Mouse (Mus musculus) bone marrow macrophage, adult 2 months (primary cell): ENCODE measurements around the gene Rasal1. TPM values are rescaled to one million over a fixed set of nuclear protein-coding genes. Genes with fewer than 3 reads are reported as not detected.

Source experiments
- H3K27ac ChIP-seq: 2 replicates; pipeline ENCODE4 v1.5.1; 2012; ENCODE audit warnings: low read depth, low read length; ENCODE audit not compliant: insufficient read depth
- H3K4me1 ChIP-seq: 2 replicates; pipeline ENCODE4 v1.6.1; 2012; ENCODE audit warnings: low read length; ENCODE audit not compliant: control insufficient read depth, insufficient read depth
- H3K4me3 ChIP-seq: 2 replicates; pipeline ENCODE4 v1.5.1; 2012; ENCODE audit warnings: mild to moderate bottlenecking, low read length, moderate library complexity; ENCODE audit not compliant: insufficient read depth
- CTCF ChIP-seq: IDR thresholded peaks from 2 replicates; pipeline ENCODE4 v1.5.1; 2012; ENCODE audit warnings: low read depth, mild to moderate bottlenecking, low read length, moderate library complexity
- POLR2A ChIP-seq: IDR thresholded peaks from 2 replicates; pipeline ENCODE4 v1.6.1; 2012; ENCODE audit warnings: mild to moderate bottlenecking, low read depth, low read length, borderline replicate concordance
- polyA plus RNA-seq: library from polyadenylated mRNA; stranded (reverse); fragments of >200 nt; gene quantifications from 2 replicates; pipeline ENCODE4 v1.2.4, GENCODE M21; 2012; ENCODE audit not compliant: missing spikeins, insufficient read depth, insufficient read length

Rasal1 gene
- 0.65 TPM in 1 of 2 replicates, not detected in the other for polyA plus RNA-seq

DNA sequence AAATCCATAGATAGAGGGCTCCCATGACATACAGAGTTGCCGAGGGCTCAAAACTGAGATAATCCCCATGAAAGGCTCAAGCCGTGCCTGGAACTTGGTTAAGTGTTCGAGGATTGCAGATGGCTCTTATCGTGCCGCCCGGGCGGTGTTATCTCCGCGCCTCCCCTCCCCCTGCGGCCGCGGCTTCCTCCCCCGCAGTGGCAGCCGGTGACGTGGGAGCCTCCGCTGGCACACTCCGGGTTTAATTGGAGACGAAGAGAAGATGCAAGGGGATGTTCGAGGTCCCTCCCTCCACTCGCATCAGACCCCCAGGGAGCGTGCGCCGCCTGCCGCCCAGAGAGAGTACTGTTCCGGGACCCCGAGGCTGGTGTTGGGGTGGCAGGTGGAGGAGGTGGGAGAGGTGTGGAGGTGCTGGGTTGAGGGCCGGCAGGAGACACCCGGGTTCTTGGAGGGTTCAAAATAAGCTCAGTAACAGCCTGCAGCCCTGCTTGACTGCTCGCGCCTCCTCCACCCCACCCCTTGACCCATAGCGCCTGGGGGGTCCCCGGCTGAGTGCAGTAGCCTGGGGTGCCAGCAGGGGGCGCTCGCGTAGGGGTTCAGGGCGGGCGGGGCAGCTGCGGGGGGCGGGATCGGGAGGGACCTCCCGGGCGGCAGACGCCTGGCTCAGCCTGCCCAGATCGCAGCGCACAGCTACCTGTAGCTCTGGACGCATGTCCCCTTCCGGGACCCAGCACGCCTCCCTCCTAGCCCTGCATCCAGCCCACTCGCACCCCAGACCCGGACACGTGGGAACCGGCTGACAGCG, at the start of gene Rasal1:
TSS of gene Rasal1 (plus strand) at position 244 of the 805 bp plus-strand sequence.
- TF ChIP-seq POLR2A (no peak), CTCF (peak; percentile 89)
- peak within 1 kb of the TSS; percentile 60 for H3K4me3 ChIP-seq
- H3K4me1 ChIP-seq = peaks cover 16% of the 10 kb centered on the region
- peak within 1 kb of the TSS; percentile 30; the same call in 1 of the 2 replicates for H3K27ac ChIP-seq

DNA sequence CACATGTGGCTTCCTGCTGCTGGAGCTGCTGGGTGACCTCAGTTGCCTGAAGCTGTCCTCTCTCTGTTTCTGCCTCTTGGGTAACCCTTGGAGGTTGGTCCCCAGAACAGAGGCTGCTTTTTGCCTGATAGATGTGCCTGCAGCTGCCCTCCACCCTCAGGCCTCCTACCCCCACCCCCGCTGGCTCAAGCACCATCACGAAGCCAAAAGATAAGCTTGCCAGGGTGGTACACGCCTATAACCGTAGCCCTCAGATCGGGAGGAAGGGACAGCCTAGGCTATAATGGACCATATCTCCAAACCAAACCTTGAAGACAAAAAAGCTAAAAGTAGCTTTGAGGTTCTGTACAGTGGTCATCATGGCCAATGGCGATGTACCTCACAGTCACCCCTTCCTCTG, 49.0 kb upstream of the Rasal1 start:
- Histone ChIP-seq H3K4me3 (no peak overlapping the region), H3K4me1 (no peaks in the 10 kb centered on the region), H3K27ac (no peak overlapping the region)
- TF ChIP-seq POLR2A (no peak), CTCF (no peak)

DNA sequence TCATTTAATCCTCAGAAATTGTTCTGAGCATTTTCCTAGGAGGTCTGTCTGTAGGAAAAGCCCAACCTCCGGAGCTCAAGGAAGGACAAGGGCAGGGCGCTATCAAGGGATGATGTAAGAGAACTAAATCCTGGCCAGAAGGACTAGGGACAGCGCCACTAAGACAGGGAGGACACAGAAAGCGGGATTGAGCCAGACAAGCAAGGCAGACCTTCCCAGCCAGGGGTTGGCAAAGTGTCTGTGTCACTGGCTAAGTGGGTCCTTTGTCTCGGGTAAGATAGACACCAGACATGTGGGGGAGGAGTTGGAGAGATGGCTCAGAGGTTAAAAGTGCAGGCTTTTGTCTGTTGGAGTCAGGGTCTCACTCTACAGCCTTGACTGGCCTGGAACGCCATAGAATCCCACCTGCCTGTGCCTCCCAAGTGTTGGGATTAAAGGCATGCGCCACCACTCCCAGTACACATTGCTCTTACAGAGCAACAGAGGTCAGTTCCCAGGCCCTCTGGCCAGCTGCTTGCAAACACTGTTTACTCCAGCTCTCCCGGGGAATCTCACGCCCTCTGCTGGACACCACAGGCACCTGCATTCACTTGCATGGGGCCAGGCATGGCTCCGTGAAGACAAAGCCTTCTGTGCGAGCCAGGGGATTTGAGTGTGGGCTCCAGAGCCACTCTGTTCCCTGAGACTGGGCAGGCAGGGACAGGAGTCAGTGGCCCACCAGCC, 47.5 kb upstream of the Rasal1 start:
- Histone ChIP-seq H3K27ac (no peak overlapping the region), H3K4me1 (0 out of 2 replicates have a peak, but pooled peaks cover 3% of the 10 kb centered on the region), H3K4me3 (no peak overlapping the region)
- TF ChIP-seq POLR2A (no peak), CTCF (peak; percentile 63)

DNA sequence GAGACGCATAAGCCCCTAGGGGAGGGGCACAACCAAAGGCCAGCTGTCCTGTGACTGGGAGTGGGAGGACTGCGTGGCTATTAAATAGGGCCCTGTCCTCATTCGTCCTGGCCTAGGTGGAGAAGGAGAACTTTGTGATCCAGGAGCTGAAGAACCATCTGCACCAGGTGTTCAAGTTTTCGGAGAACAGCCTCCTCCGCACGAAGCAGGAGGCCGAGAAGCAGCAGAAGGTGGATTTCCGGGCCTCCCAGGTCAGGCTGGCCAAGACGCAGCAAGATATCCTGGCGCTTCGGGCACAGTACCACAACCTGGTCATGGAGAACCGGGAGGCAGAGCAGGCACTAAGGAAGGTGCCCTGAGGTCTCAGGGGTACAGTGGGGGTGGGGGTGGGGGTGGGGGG, 46.4 kb upstream of the Rasal1 start:
- no peak overlapping the region for H3K4me3 ChIP-seq
- TF ChIP-seq CTCF (no peak), POLR2A (no peak)
- 0 out of 2 replicates have a peak, but pooled peaks cover 3% of the 10 kb centered on the region for H3K4me1 ChIP-seq
- H3K27ac ChIP-seq = no peak overlapping the region

DNA sequence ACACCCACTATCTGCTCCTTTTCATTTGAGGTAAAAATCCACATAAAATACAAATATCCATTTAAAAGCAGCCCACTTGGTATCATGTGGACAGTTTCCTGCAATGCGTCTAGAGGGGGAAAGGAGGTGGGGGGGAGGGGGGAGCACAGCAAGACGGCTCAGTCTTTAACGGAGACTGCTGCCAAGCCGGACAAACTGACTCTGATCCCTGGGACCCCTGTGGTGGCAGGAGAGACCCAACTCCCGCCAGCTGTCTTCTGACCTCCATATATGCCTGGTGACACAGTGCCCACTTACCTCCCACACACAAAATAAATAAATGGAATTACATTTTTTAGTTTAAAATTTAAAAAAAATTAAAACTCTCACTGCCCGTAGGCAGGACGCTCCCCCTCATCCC, 45.1 kb upstream of the Rasal1 start:
- 0 out of 2 replicates have a peak, but pooled peaks cover 3% of the 10 kb centered on the region for H3K4me1 ChIP-seq
- no peak overlapping the region for H3K27ac ChIP-seq
- no peak for TF ChIP-seq CTCF
- TF ChIP-seq POLR2A = no peak
- no peak overlapping the region for H3K4me3 ChIP-seq

DNA sequence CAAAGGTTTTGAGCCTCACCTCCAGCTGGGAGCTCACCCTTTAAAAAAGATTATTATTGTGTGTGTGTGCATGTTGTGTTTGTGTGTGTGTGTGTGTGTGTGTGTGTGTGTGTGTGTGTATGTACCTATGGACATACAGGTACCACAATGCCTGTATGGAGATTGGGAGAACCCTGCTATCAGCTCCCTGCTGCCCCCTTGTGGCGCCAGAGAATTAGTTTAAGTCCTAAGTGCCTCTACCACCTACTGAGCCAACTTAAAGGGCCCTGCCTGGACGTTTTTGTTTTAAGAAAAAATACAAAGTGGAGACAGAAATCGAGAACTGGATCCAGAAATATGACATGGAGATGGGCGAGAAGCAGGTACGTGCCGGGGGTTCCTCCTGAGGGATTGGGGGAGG, 43.8 kb upstream of the Rasal1 start:
- TF ChIP-seq POLR2A (no peak), CTCF (peak; percentile 78)
- Histone ChIP-seq H3K4me3 (peak overlapping the region; percentile 42; the same call in 1 of the 2 replicates), H3K27ac (no peak overlapping the region; the same call in 1 of the 2 replicates), H3K4me1 (peaks cover 3% of the 10 kb centered on the region)

DNA sequence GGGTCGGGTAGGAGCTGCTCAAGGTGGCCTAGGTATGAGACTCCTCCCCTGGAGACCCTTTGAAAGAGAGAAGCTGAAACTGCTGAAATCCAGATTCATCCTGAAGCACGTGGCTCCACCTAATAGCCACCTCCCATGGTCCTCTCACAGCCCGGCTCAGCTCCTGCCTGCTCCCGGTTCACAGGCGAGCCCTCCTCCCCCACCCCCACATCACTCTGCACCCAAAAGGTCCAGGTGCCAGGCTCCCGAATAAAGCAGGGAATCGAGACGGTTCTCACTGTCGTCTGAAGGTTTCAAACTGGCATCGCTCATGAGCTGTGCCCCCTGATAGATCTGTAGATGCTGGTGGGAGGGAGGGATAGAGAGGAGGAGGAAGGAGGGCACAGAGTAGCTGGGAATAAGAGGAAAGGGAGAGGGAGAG, 43.4 kb upstream of the Rasal1 start:
- no peak overlapping the region; the same call in 1 of the 2 replicates for H3K27ac ChIP-seq
- TF ChIP-seq CTCF = no peak; the same call in 1 of the 2 replicates
- 0 out of 2 replicates have a peak, but pooled peaks have one; percentile 9 for TF ChIP-seq POLR2A
- peak overlapping the region; percentile 42 for H3K4me3 ChIP-seq
- H3K4me1 ChIP-seq = peaks cover 8% of the 10 kb centered on the region

DNA sequence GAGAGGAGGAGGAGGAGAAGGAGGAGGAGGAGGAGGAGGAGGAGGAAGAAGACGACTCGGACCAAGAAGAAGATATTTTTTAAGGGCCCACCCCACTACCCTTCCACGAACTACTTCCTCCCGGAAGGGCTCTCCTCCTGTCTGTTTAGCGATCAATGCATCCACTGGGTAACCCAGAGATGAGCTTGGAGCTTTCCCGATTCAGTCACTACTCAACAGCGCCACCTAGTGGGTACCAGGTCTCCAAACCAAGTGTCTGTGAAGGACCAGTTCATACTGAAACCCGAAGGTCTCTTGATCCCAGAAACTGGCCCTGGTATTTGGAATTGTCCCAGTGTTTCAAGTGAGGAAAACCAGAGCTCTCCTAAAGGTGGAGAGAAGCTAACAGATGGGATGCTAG, 42.9 kb upstream of the Rasal1 start:
- no peak overlapping the region for H3K4me3 ChIP-seq
- H3K4me1 ChIP-seq = peaks cover 8% of the 10 kb centered on the region
- H3K27ac ChIP-seq = no peak overlapping the region
- TF ChIP-seq POLR2A (no peak), CTCF (peak; percentile 73)

DNA sequence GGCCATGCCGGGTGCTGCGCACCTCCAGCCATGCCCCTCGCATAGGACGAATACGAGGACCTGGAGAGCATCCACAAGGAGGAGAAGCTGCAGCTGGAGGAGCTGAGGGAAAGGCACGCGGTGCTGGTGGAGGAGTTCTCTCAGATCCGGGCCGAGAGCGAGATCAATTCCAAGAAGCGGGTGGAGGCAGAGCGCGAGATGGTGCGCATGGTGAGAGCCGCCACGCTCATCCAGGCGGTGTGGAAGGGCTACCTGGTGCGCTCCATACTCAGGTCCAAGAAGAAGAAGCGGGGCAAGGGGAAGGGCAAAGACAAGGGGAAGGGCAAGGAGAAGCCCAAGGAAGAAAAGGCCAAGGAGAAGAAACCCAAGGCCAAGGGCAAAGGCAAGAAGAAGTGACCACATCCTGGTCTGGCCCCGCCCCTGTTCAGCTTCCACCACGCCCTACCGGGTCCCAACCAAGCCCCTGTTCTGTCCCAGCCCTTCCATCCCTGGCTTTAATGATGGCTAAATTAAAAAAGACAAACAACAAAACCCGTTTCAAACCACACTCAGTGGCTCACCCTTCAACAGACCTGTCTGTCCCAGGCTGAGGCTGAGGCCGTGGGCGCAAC, 41.9 kb upstream of the Rasal1 start:
- Histone ChIP-seq H3K4me3 (no peak overlapping the region), H3K4me1 (peaks cover 15% of the 10 kb centered on the region), H3K27ac (no peak overlapping the region)
- TF ChIP-seq POLR2A = no peak
- no peak for TF ChIP-seq CTCF

DNA sequence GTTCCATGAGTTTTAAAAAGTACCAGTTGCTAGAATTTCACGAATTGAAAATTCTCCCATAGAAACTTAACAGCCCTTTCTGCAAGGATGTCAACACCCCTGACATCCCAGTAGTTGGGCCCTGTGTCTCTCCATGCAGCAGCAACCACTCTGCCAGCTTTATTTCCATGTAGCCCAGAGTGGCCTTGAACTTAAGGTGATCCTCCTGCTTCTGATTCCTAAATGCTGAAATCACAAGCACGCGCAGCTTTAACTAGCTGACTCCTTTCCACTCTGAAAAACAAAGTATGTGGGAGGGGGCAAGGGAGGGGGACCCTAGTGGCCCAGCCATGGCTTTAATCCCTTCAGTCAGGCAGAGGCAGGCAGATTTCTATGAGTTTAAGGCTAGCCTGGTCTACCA, 41.3 kb upstream of the Rasal1 start:
- peaks cover 15% of the 10 kb centered on the region for H3K4me1 ChIP-seq
- TF ChIP-seq POLR2A (no peak), CTCF (no peak)
- no peak overlapping the region for H3K4me3 ChIP-seq
- no peak overlapping the region for H3K27ac ChIP-seq
